Mouse (Mus musculus) layer of hippocampus, postnatal 25 days (tissue): ENCODE measurements around the gene Gm6803. TPM values are rescaled to one million over a fixed set of nuclear protein-coding genes. Genes with fewer than 3 reads are reported as not detected.
"Not testable (repeated sequence)": the region's sequence is repeated elsewhere in the genome, so short reads cannot be mapped to it uniquely, and the experiment has no call there.

Experiments
- DNase-seq, 2 experiments: peaks; one replicate each; pipeline ENCODE4 v3.0.0; 2022; ENCODE audit warnings: mixed read lengths in 2 of 2, low spot score in 1 of 2; ENCODE audit errors: extremely low spot score in 1 of 2
- total RNA-seq, 2 experiments: library from RNA; stranded (reverse); gene quantifications; 2 replicates each; pipeline ENCODE4 v1.2.3; 2021

The Gm6803 gene
- total RNA-seq = not detected

DNA sequence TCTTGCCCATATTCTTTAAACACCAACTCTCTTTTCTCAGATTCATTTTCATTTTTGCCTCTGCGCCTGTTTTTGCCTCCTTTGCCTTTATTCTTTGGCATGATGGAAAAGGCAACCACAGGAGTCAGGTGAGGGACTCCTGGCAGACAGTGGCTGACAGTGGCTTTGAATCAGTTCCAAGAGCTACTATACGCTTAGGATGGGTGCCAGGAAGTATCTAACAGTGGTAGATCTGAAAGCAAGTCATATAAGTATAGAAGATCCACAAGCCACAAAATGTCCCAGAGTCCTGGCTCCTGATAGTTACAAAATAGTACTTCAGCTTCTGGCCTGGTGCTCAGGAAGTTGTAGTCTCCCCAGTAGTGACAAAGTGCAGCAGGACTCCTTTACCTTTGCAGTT, at the start of gene Gm6803:
Gene Gm6803, minus strand, starts transcription at position 101 of the 400 bp plus-strand sequence.
- not testable (repeated sequence) for DNase-seq

DNA sequence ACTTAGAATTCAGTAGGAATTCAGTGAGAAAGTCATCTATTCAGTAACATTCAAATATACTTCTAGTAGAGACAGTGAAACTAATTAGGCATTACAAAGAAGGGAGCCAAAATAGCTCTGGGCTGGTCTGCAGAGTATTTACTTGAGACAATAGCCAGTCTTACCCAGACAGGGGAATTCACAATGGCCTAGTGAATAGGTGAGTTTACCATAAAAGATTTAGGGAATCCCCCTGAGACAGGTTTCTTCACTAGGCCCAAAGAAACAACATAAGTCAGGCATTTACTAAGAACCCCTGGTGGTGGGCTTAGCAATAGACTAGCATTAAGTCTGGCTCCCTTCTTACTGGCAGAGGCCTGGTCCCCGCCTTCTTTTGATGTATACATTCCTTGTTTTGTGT, 26.7 kb upstream of the Gm6803 start:
- not testable (repeated sequence) for DNase-seq

DNA sequence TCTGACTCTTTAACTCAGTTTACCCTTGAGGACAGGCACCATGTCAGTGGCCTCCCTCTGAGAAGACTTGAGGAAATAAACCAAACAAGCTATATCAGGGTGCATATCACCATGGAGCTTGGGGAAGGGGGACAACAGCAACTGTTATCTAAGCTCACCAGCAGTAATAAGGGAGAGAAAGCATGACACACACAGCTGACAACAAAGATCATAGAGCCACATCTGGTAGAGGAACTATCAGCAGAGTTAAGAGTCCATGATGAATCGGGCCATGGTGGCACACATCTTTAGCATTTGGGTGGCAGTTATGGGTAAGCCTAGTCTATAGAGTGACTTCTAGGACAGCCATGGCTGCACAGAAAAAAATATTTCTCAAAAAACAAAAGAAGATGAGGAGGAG, 21.1 kb upstream of the Gm6803 start:
- not testable (repeated sequence) for DNase-seq

DNA sequence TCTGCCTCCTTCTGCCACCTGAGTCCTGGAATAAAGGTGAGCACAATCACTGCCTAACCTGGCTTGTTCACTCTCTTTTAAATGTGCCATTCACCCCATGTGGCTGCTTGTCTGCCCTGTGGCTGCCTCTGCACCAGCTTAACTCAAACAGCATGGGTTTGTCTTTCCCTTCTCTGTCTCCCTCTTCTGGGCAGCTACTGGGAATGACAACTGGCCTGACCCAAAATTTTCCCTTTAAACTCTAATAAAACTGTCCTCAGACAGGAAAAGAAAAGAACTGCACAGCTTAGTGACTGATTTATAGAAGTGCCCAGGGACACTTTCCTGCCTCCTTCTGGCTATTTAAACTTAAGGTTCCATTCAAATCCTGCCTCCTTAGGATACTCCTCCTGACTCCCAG, 20.5 kb upstream of the Gm6803 start:
- not testable (repeated sequence) for DNase-seq

DNA sequence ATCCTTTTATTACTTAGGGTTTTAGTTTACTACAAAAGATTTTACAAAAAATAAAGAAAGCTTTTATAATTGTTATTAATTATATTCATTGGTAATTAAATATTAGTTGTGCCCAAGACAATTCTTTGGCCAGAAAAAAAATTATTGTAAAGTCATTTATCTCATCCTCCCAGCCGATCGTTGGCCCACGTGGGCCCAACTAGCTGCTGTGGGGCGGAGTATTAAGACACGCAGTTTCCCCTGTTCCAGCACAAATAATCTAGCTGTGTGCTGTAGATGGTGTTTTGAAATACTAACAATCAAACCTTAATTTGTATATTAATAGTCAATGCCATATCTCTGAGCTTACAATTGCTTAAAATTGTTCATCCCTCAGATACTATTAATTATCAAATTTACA, 13.7 kb upstream of the Gm6803 start:
- DNase-seq = not testable (repeated sequence)

DNA sequence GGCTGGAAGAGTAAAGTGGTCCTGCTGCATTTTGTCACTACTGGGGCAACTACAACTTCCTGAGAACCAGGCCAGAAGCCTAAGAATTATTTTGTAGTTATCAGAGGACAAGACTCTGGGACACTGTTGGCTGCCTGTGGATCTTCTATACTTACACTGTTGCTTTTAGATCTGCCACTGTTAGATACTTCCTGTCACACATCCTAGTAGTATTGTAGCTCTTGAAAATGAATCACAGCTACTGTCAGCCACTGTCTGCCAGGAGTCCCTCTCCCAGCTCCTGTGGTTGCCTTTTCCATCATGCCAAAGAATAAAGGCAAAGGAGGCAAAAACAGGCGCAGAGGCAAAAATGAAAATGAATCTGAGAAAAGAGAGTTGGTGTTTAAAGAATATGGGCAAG, 8.1 kb upstream of the Gm6803 start, which contains the start of gene Gm2056:
Gene Gm2056, plus strand, starts transcription at position 301 of the 400 bp plus-strand sequence.
- DNase-seq = not testable (repeated sequence)

DNA sequence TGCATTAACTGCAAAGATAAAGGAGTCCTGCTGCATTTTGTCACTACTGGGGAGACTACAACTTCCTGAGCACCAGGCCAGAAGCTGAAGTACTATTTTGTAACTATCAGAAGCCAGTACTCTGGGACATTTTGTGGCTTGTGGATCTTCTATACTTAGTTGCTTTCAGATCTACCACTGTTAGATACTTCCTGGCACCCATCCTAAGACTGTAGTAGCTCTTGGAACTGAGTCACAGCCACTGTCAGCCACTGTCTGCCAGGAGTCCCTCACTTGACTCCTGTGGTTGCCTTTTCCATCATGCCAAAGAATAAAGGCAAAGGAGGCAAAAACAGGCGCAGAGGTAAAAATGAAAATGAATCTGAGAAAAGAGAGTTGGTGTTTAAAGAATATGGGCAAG, 7.0 kb downstream of the Gm6803 start, which contains the start of gene Gm2075:
Gene Gm2075, plus strand, starts transcription at position 301 of the 400 bp plus-strand sequence.
- not testable (repeated sequence) for DNase-seq

DNA sequence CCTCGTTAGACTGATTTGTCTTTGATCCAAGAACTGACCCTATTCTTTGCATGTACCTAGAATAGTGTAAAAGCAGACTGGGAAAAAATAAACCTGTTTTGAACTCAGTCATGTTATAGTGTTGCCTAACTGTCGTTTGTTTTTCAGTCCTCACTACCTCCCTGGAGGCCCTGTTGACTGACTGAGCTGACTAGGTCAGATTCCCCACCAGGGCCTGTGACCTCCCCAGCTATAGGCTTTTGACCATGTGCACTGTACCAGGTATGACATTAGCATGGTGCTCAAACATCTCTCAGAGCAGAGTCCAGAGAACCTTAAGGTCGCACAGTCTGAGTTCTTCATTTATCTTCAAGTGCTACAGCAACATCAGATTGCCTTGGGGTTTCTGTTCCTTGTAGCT, 14.5 kb downstream of the Gm6803 start:
- DNase-seq = not testable (repeated sequence)

DNA sequence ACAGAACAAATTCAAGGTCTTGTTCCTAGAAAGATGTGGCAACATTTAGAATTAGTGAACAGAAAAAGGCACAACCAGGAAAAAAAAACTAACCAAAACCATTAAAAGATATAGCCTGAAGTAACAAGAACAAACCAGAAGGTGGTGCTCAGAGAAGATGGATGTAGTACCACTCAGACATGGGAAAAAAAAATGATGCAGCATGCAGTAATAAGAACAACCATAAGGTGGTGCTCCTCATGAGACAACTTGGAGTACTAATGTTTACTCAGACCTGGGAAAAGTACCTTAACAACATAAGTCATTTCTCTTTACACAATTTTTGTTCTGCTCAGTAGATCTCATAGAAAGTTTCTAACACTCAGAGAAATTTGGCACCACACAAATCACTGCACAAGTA, 34.6 kb downstream of the Gm6803 start:
- not testable (repeated sequence) for DNase-seq

Other genes with a start within 250 kb of the Gm6803 start
- gene Gm21319, start 243.0 kb downstream of the Gm6803 start, total RNA-seq = not detected
- gene Gm21936, start 223.3 kb downstream of the Gm6803 start, total RNA-seq = not detected
- gene BB287469, start 202.2 kb downstream of the Gm6803 start, total RNA-seq = not detected
- gene Gm2001, start 176.4 kb downstream of the Gm6803 start, total RNA-seq = not detected
- not detected for gene Gm2016, start 144.7 kb downstream of the Gm6803 start, total RNA-seq
- gene Gm2022, start 123.4 kb downstream of the Gm6803 start, total RNA-seq = not detected
- gene Gm2035, start 98.9 kb downstream of the Gm6803 start, total RNA-seq = not detected
- gene Gm2042, start 64.7 kb downstream of the Gm6803 start, total RNA-seq = not detected
- not detected for gene Gm2075, start 6.9 kb downstream of the Gm6803 start, total RNA-seq
- gene Gm2056, start 8.2 kb upstream of the Gm6803 start, total RNA-seq = not detected
- not detected for gene Gm16368, start 64.9 kb upstream of the Gm6803 start, total RNA-seq
- gene Gm10436, start 163.3 kb upstream of the Gm6803 start, total RNA-seq = not detected
- not detected for gene Gm8332, start 231.3 kb upstream of the Gm6803 start, total RNA-seq